Mouse (Mus musculus) forebrain, embryonic 11.5 days (tissue): ENCODE data around the gene Gjb1. TPM values are rescaled to one million over a fixed set of nuclear protein-coding genes. Genes with fewer than 3 reads are reported as not detected.

Source experiments
- ATAC-seq: fragments of 200-750 bp; cut with Nextera tagmentation; replicated peaks from 2 replicates; pipeline ENCODE4 v1.8.0; 2017; ENCODE audit warnings: moderate TSS enrichment; ENCODE audit not compliant: low FRiP score
- DNase-seq: peaks from one replicate; pipeline ENCODE4 v3.0.0-alpha.2; 2017; ENCODE audit warnings: low spot score
- H3K27ac ChIP-seq: fragments of 300-500 bp; sonication (generic); 2 replicates; pipeline ENCODE4 v1.5.1; 2014; ENCODE audit warnings: low read depth, low read length
- H3K27me3 ChIP-seq: fragments of 300-500 bp; sonication (generic); 2 replicates; pipeline ENCODE4 v1.6.1; 2014; ENCODE audit warnings: mild to moderate bottlenecking, low read length, mixed read lengths; ENCODE audit not compliant: control insufficient read depth, insufficient read depth
- H3K36me3 ChIP-seq: fragments of 300-500 bp; sonication (generic); 2 replicates; pipeline ENCODE4 v1.6.1; 2014; ENCODE audit warnings: mild to moderate bottlenecking, low read length, moderate library complexity, mixed read lengths; ENCODE audit not compliant: control insufficient read depth, insufficient read depth
- H3K4me1 ChIP-seq: fragments of 300-500 bp; sonication (generic); replicated peaks from 2 replicates; pipeline ENCODE4 v1.6.1; 2014; ENCODE audit warnings: low read length, mixed read lengths; ENCODE audit not compliant: control insufficient read depth, insufficient read depth
- H3K4me2 ChIP-seq: fragments of 300-500 bp; sonication (generic); 2 replicates; pipeline ENCODE4 v1.6.1; 2014; ENCODE audit warnings: low read depth, mild to moderate bottlenecking, low read length, moderate library complexity, mixed read lengths; ENCODE audit not compliant: severe bottlenecking
- H3K4me3 ChIP-seq: fragments of 300-500 bp; sonication (generic); 2 replicates; pipeline ENCODE4 v1.5.1; 2014; ENCODE audit warnings: low read depth, low read length
- H3K9ac ChIP-seq: fragments of 300-500 bp; sonication (generic); 2 replicates; pipeline ENCODE4 v1.6.1; 2014; ENCODE audit warnings: low read length
- H3K9me3 ChIP-seq: fragments of 300-500 bp; sonication (generic); 2 replicates; pipeline ENCODE4 v1.6.1; 2016; ENCODE audit warnings: low read length, mixed read lengths; ENCODE audit not compliant: control insufficient read depth
- WGBS: fragments of 180-500 bp; shearing (Covaris S2); extraction: QIAGEN DNeasy Blood & Tissue Kit; methylation state at CpG from one replicate; pipeline ENCODE4 v1.1.7; 2014; 5-methylcytosine and 5-hydroxymethylcytosine counted together
- polyA plus RNA-seq: library from polyadenylated mRNA; unstranded; fragments of >200 nt; fragmentation: Nextera tagmentation; extraction: Ambion mirVana; gene quantifications from 2 replicates; pipeline ENCODE4 v1.2.1, GENCODE M21; 2014

The Gjb1 gene
- polyA plus RNA-seq, 1 experiment from 2014 or later, result not detected

DNA sequence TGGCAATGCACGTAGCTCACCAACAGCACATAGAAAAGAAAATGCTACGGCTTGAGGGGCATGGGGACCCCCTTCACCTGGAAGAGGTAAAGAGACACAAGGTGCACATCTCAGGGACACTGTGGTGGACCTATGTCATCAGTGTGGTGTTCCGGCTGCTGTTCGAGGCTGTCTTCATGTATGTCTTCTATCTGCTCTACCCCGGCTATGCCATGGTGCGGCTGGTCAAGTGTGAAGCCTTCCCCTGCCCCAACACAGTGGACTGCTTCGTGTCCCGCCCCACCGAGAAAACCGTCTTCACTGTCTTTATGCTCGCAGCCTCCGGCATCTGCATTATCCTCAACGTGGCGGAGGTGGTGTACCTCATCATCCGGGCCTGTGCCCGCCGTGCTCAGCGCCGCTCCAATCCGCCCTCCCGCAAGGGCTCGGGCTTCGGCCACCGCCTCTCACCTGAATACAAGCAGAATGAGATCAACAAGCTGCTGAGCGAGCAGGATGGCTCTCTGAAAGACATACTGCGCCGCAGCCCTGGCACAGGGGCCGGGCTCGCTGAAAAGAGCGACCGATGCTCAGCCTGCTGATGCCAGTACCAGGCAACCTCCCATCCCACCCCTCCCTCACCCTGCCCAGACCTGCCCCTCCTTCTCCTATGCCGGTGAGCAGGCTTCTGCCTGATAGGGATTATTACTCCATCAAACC, 8.4 kb downstream of the Gjb1 start:
- Histone ChIP-seq H3K9me3 (no peaks in the 10 kb centered on the region), H3K36me3 (no peaks in the 10 kb centered on the region), H3K4me3 (peak overlapping the region; percentile 22), H3K27me3 (peaks cover 36% of the 10 kb centered on the region), H3K4me1 (peaks cover 2% of the 10 kb centered on the region; the same call in 1 of the 2 replicates), H3K4me2 (peak overlapping the region; percentile 46), H3K9ac (no peak overlapping the region), H3K27ac (no peak overlapping the region)
- 17% methylated on average over 30 of the region's 32 CpGs for WGBS
- DNase-seq (peak; percentile 53), ATAC-seq (no peak)

DNA sequence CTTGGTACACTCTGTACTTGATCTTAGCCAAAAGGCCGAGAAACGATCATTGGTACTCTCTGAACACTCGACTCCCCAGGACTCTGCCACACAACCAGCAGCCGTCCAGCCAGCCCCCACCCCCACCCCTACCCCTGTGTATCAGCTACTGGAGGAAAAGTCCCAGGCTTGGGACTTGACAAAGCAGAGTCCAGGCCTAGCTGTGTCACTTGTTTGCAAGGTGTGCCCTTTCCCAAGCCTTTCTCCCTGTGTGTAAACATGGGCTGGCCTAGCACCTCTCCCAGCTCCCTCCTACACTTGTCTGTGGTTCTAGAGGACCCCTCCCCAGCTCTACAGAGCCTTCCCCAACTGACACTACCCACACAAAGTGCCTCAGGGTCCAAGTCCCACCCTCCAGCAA, 10.0 kb downstream of the Gjb1 start:
- 27% methylated on average over 4 of the region's 4 CpGs for WGBS
- Histone ChIP-seq H3K9me3 (no peaks in the 10 kb centered on the region), H3K27me3 (peaks cover 36% of the 10 kb centered on the region)

DNA sequence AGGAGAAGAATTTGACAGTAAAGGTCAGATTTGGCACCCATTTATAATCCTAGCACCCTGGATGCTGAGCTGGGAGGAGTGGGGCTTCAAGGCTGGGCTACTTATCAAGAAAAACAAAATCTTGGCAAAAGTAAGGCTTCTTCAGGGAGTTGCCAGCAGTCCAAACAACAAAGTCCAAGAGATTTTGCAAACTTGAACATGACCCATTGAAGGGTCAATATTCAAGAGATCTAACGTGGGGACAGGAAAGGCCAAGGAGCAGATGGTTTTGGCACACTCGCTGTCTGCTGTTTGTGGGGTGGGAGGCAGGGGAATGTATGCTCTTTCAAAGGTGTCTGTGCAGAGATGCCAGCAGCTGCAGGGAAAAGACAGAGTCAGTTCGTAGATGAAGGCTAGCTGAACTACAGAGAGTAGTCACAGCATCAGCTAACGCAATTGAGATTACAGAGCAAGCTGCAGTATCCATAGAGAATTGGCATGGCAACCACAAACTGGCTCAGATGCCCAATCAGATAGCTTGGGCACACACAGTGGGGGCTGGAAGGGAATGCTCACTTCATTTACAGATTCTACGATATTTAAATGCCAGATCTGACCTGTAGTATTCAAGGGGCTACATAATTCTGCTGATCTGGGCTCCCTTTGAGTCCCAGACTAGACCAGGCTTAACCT, 12.8 kb downstream of the Gjb1 start:
- Histone ChIP-seq H3K27me3 (peaks cover 17% of the 10 kb centered on the region), H3K4me2 (no peak overlapping the region), H3K4me3 (no peak overlapping the region), H3K4me1 (no peaks in the 10 kb centered on the region), H3K9ac (no peak overlapping the region), H3K36me3 (no peaks in the 10 kb centered on the region), H3K9me3 (no peaks in the 10 kb centered on the region), H3K27ac (no peak overlapping the region)
- DNase-seq (no peak), ATAC-seq (no peak)
- 66% methylated on average over 5 of the region's 5 CpGs for WGBS

More for the DNA sequence above, 10.0 kb downstream of the Gjb1 start:
- no peaks in the 10 kb centered on the region for H3K36me3 ChIP-seq
- H3K4me1 ChIP-seq, result peaks cover 2% of the 10 kb centered on the region; the same call in 1 of the 2 replicates
- ATAC-seq, result no peak
- no peak overlapping the region for H3K4me2 ChIP-seq
- DNase-seq, result no peak
- no peak overlapping the region for H3K27ac ChIP-seq
- no peak overlapping the region for H3K4me3 ChIP-seq
- H3K9ac ChIP-seq, result no peak overlapping the region

DNA sequence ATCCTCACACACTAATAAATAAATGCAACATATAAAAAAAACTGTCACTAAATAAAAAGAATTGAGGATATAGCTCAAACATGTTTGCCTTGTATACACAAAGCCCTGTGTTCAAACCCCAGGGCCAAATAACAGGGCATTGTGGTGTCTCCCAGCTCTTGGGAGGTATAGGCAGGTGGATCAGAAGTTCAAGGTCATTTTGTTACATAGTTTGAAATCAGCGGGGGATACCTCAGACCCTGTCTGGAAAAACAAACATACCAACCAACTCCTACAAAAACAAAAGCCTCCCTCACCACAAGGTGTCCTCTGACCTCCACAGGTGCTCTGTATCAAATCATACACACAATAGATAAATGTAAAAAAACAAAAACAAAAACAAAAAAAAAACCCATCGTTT, 18.2 kb downstream of the Gjb1 start:
- Histone ChIP-seq H3K36me3 (no peaks in the 10 kb centered on the region), H3K4me2 (no peak overlapping the region), H3K9me3 (no peaks in the 10 kb centered on the region), H3K27me3 (peaks cover 14% of the 10 kb centered on the region; the same call in 1 of the 2 replicates), H3K4me3 (no peak overlapping the region), H3K4me1 (no peaks in the 10 kb centered on the region), H3K9ac (no peak overlapping the region), H3K27ac (no peak overlapping the region)
- no peak for DNase-seq
- ATAC-seq, result no peak
- WGBS, result 67% methylated on average over 2 of the region's 2 CpGs

DNA sequence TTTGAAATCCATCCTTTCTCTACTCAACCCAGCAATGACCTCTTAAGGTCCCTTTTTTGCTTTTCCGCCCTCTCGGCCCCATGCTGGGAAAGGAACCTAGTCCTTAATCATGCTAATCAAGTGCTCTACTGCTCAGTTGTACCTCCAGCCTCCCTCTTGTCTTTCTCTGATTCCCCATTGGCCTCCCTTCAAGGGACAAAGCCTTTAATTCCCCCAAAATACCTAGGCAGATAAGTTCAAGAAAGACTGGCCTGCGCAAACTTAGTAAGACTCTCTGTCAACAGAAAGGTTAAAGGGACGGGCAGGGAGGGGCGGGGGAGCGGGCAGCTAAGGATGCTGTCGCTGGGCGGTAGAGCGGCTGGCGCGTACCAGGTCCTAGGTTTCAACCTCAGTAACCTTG, 20.3 kb downstream of the Gjb1 start:
- Histone ChIP-seq H3K9me3 (no peaks in the 10 kb centered on the region), H3K36me3 (no peaks in the 10 kb centered on the region), H3K27ac (no peak overlapping the region), H3K4me1 (no peaks in the 10 kb centered on the region), H3K9ac (no peak overlapping the region), H3K27me3 (peaks cover 14% of the 10 kb centered on the region; the same call in 1 of the 2 replicates), H3K4me2 (peak overlapping the region; percentile 26), H3K4me3 (no peak overlapping the region)
- WGBS, result 12% methylated on average over 9 of the region's 11 CpGs
- DNase-seq, result no peak
- ATAC-seq, result no peak

DNA sequence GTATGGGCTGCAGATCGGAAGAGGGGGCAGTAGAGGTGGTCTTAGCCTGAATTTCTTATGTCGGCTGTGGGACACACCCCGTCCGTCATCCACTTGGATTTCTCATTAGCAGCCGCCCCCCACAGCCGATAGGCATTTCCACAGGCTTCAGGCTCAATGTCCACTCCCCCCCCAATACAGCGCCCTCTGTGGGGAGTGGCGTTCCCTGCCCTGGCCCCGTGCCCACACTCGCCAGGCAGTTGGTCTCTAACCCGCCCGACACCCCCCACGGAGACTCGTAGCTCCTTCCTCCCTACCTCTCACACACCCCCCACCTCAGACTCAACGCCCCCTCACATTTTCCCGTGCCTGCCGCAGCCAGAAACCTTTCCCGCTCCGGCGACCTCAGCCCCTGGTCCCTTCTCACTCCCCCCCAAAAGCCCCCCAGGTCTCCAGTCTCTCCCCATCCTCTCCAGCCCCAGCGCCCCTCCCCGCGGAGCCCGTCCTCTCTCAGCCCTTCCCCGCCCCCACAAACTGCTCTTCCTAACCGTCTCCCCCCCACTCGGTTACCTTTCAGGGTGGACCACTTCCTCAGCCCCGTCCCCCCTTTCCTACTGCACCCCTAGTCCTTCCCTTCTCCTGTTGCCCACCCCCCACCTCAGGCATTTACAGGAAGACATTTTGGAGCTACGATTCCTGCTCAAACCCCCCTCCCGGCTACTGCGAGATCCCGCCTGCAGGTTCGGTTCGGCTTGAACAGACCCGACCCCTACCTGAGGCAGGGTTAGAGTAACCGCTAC, 43.0 kb downstream of the Gjb1 start:
- no peaks in the 10 kb centered on the region for H3K4me1 ChIP-seq
- no peaks in the 10 kb centered on the region for H3K27me3 ChIP-seq
- H3K4me3 ChIP-seq, result peak overlapping the region; percentile 52
- H3K36me3 ChIP-seq, result no peaks in the 10 kb centered on the region; the same call in 1 of the 2 replicates
- peak; percentile 28 for ATAC-seq
- H3K9me3 ChIP-seq, result no peaks in the 10 kb centered on the region
- H3K4me2 ChIP-seq, result peak overlapping the region; percentile 58
- H3K27ac ChIP-seq, result no peak overlapping the region
- peak; percentile 53 for DNase-seq
- 26% methylated on average over 33 of the region's 36 CpGs for WGBS
- H3K9ac ChIP-seq, result peak overlapping the region; percentile 63

DNA sequence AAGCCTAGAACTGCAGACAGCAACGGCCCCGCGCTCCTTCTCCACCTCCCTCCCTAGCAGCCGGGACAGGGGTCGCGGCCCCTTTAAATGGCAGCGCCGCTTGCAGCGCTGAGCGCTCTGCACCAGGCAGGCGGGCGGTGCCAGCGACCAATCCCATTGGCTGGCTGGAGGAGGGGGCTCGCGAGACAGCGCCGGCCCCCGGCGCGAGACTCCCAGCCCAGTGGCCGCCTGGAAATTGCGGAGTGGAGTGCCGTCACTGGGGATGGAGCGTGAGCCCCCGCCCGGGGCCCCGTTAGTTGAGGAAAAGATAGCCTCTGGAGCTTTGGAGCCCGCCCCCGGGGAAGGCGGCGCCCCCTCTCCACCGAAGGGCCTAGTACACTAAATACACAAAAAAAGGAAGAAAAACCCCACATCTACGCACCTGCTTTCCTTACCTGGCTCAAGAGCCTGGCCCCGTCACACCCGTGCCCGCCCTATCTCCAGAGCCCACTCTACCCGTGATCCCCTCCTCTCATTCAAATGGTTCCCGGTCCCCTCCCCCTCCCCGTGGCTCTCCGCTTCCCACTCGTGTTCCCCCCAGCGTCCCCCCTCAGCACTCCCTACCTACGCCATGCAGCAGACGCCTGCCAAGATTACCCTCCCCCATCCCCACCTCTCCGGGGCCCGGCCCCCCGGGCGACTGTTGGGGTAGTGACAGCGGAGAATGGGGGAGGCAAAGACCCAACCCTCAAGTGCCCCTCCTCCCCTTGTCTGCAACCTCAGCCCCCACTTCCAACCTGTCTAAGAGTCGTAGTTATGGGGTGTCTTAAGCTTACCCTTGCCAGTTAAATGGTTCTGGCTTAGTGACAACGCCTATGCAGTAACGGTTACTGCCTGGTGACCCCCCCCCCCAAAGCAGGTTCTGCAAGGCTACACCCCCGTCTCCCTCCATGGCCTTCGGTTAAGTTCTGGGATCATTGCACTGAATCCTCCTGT, 43.8 kb downstream of the Gjb1 start:
- Histone ChIP-seq H3K27me3 (no peaks in the 10 kb centered on the region), H3K36me3 (no peaks in the 10 kb centered on the region; the same call in 1 of the 2 replicates), H3K27ac (no peak overlapping the region), H3K9ac (peak overlapping the region; percentile 63), H3K4me1 (no peaks in the 10 kb centered on the region), H3K4me2 (peak overlapping the region; percentile 58), H3K4me3 (peak overlapping the region; percentile 52), H3K9me3 (no peaks in the 10 kb centered on the region)
- ATAC-seq (peak; percentile 97), DNase-seq (peak; percentile 91)
- WGBS, result 21% methylated on average over 44 of the region's 54 CpGs

DNA sequence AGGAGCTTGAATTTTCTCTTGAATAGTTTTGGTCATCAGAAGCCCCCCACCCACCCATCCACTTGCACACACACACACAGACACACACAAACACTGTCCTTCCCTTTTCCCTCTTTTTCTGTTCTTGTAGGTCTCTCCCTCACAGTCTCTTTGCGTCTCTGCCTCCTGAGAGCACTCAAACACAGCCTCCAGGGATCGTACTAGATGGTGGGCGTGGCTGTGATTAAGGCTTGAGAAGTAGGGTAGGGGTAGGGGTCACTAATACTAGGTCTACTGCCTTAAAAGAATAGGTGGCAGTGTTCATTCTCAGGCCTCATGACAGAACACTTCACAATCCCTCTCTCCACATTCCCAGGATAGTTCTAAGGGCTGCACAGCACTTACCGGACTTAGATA, 44.5 kb downstream of the Gjb1 start, which contains the start of gene Zmym3:
TSS of gene Zmym3 (minus strand) at position 150 of the 396 bp plus-strand sequence.
- Histone ChIP-seq H3K9me3 (no peaks in the 10 kb centered on the region), H3K4me3 (peak within 1 kb of the TSS; percentile 52), H3K9ac (peak within 1 kb of the TSS; percentile 53), H3K27ac (no peak within 1 kb of the TSS), H3K4me1 (no peaks in the 10 kb centered on the region), H3K27me3 (no peaks in the 10 kb centered on the region), H3K4me2 (peak within 1 kb of the TSS; percentile 58), H3K36me3 (no peaks in the 10 kb centered on the region; the same call in 1 of the 2 replicates)
- DNase-seq, result no peak
- WGBS, result 19% methylated on average over 4 of the region's 4 CpGs
- ATAC-seq, result no peak
